Mouse (Mus musculus) heart, postnatal 0 days (tissue): ENCODE data around the gene Olfr690.
"Not testable (repeated sequence)": the region's sequence is repeated elsewhere in the genome, so short reads cannot be mapped to it uniquely, and the experiment has no call there.

Experiments used
- CTCF ChIP-seq: IDR thresholded peaks from 2 replicates; pipeline ENCODE4 v1.5.1; 2016; ENCODE audit warnings: antibody characterized with exemption, control low read depth, low read depth
- EP300 ChIP-seq: IDR thresholded peaks from 2 replicates; pipeline ENCODE4 v1.6.1; 2016; ENCODE audit warnings: antibody characterized with exemption, low read depth

GRCm38 (mm10) chr7:105356064-105356463 lies 22.2 kb upstream of the Olfr690 start:
- TF ChIP-seq CTCF, EP300: not testable (repeated sequence)
